Mouse (Mus musculus): Measurements from ENCODE around the gene Purb.
"Not testable (repeated sequence)": the region's sequence is repeated elsewhere in the genome, so short reads cannot be mapped to it uniquely, and the experiment has no call there.

The Purb gene

GRCm38 (mm10) chr11:6444077-6444853 lies 31.5 kb downstream of the Purb start, which contains the start of gene H2afv:
TSS of gene H2afv (minus strand) at chr11:6444443.
- peak; percentile 100 for DNase-seq (ENCODE audit: low spot score)

- DNase-seq (ENCODE audit: low spot score): peak; percentile 19
These were observed 32.0 kb downstream of the Purb start for GRCm38 (mm10) chr11:6443727-6444076.

- no peak for DNase-seq (ENCODE audit: low spot score)
These were observed 32.6 kb downstream of the Purb start for GRCm38 (mm10) chr11:6443102-6443501.

GRCm38 (mm10) chr11:6442566-6442965 lies 33.2 kb downstream of the Purb start:
- DNase-seq (ENCODE audit: low spot score): no peak

GRCm38 (mm10) chr11:6440171-6440570 lies 35.5 kb downstream of the Purb start:
- no peak for DNase-seq (ENCODE audit: low spot score)

GRCm38 (mm10) chr11:6437667-6438066 lies 38.0 kb downstream of the Purb start:
- no peak for DNase-seq (ENCODE audit: low spot score)

GRCm38 (mm10) chr11:6436442-6436841 lies 39.3 kb downstream of the Purb start:
- DNase-seq (ENCODE audit: low spot score): peak; percentile 35

- DNase-seq (ENCODE audit: low spot score): no peak
These were observed 45.5 kb downstream of the Purb start for GRCm38 (mm10) chr11:6430186-6430585.

- no peak for DNase-seq (ENCODE audit: low spot score)
These were observed 54.9 kb downstream of the Purb start for GRCm38 (mm10) chr11:6420722-6421350.

- DNase-seq (ENCODE audit: low spot score): no peak
These were observed 55.4 kb downstream of the Purb start for GRCm38 (mm10) chr11:6420283-6420703.

- DNase-seq (ENCODE audit: low spot score): not testable (repeated sequence)
These were observed 56.6 kb downstream of the Purb start for GRCm38 (mm10) chr11:6419156-6419555.

GRCm38 (mm10) chr11:6418751-6419150 lies 57.0 kb downstream of the Purb start:
- DNase-seq (ENCODE audit: low spot score): no peak
